Mouse (Mus musculus) megakaryocyte, embryonic 14.5 days (primary cell): Measurements from ENCODE around the gene Gm5741. TPM values are rescaled to one million over a fixed set of nuclear protein-coding genes. Genes with fewer than 3 reads are reported as not detected.

ENCODE experiments used
- H3K27me3 ChIP-seq: replicated peaks from 2 replicates; pipeline ENCODE3; 2012; ENCODE audit warnings: inconsistent platforms
- H3K36me3 ChIP-seq: replicated peaks from 2 replicates; pipeline ENCODE3; 2012; ENCODE audit warnings: low read length, inconsistent platforms, mixed read lengths
- H3K4me1 ChIP-seq: 2 replicates; pipeline ENCODE4 v1.6.1; 2012; ENCODE audit warnings: inconsistent platforms
- H3K4me3 ChIP-seq: replicated peaks from 2 replicates; pipeline ENCODE3; 2012; ENCODE audit warnings: moderate library complexity, mild to moderate bottlenecking, inconsistent platforms
- H3K9me3 ChIP-seq: 2 replicates; pipeline ENCODE4 v1.6.1; 2012; ENCODE audit warnings: inconsistent platforms
- FLI1 ChIP-seq: IDR thresholded peaks from 2 replicates; pipeline ENCODE4 v1.6.1; 2012; ENCODE audit warnings: low read length, inconsistent platforms, mixed read lengths
- GATA1 ChIP-seq: IDR thresholded peaks from 3 replicates; pipeline ENCODE4 v1.6.1; 2012; ENCODE audit warnings: mixed read lengths, low read length, inconsistent platforms, borderline replicate concordance
- polyA plus RNA-seq: library from polyadenylated mRNA; stranded (reverse); fragments of >175 nt; gene quantifications from 2 replicates; pipeline ENCODE4 v1.2.3, GENCODE M21; 2012; ENCODE audit warnings: low replicate concordance; ENCODE audit not compliant: insufficient read depth

Gm5741 gene
- polyA plus RNA-seq, 1 experiment = not detected

GRCm38 (mm10) chr8:85033867-85034266 lies 33.9 kb downstream of the Gm5741 start:
- Histone ChIP-seq H3K4me3 (no peak overlapping the region), H3K27me3 (no peaks in the 10 kb centered on the region), H3K9me3 (no peaks in the 10 kb centered on the region), H3K4me1 (peaks cover 59% of the 10 kb centered on the region), H3K36me3 (peaks cover 51% of the 10 kb centered on the region)
- TF ChIP-seq FLI1 (no peak), GATA1 (no peak)

- no peaks in the 10 kb centered on the region for H3K27me3 ChIP-seq
- H3K36me3 ChIP-seq = peaks cover 55% of the 10 kb centered on the region
- TF ChIP-seq FLI1 = no peak
- no peak for TF ChIP-seq GATA1
- peaks cover 61% of the 10 kb centered on the region for H3K4me1 ChIP-seq
- H3K9me3 ChIP-seq = no peaks in the 10 kb centered on the region
- no peak overlapping the region for H3K4me3 ChIP-seq
Measured at GRCm38 (mm10) chr8:85032622-85033311, 35.0 kb downstream of the Gm5741 start.

DNA sequence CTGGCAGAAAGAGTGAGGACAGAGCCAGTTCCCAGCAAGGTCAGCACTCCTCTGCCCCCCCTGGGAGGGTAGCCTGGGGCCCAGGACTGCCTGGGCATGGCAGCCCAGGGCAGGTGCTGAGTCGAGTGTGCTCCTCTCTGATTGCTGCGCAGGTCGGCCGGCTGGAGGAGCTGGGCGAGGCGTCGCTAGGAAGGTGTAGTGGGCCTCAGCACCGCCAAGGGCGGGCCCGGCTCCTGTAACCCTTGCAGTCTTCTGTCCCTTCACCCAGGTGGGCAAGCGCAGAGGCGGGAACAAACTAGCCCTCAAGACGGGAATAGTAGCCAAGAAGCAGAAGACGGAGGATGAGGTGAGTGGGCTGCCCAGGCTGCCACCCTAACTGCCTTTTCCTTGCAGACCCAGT lies 38.5 kb downstream of the Gm5741 start:
- H3K4me1 ChIP-seq = peaks cover 58% of the 10 kb centered on the region
- TF ChIP-seq FLI1 (no peak), GATA1 (no peak)
- H3K36me3 ChIP-seq = peaks cover 55% of the 10 kb centered on the region
- no peaks in the 10 kb centered on the region for H3K27me3 ChIP-seq
- peak overlapping the region; percentile 99 for H3K4me3 ChIP-seq
- H3K9me3 ChIP-seq = no peaks in the 10 kb centered on the region

GRCm38 (mm10) chr8:85027922-85028321 lies 39.9 kb downstream of the Gm5741 start:
- Histone ChIP-seq H3K4me1 (peaks cover 58% of the 10 kb centered on the region), H3K27me3 (no peaks in the 10 kb centered on the region), H3K4me3 (peak overlapping the region; percentile 99), H3K9me3 (no peaks in the 10 kb centered on the region), H3K36me3 (peaks cover 57% of the 10 kb centered on the region)
- TF ChIP-seq FLI1 = no peak
- TF ChIP-seq GATA1 = no peak

- no peaks in the 10 kb centered on the region for H3K9me3 ChIP-seq
- no peaks in the 10 kb centered on the region for H3K27me3 ChIP-seq
- peaks cover 56% of the 10 kb centered on the region for H3K4me1 ChIP-seq
- no peak for TF ChIP-seq FLI1
- no peak for TF ChIP-seq GATA1
- peak overlapping the region; percentile 99 for H3K4me3 ChIP-seq
- H3K36me3 ChIP-seq = peaks cover 55% of the 10 kb centered on the region
Measured at GRCm38 (mm10) chr8:85027516-85027855, 40.3 kb downstream of the Gm5741 start.

- Histone ChIP-seq H3K4me1 (peaks cover 56% of the 10 kb centered on the region), H3K27me3 (no peaks in the 10 kb centered on the region), H3K36me3 (peaks cover 55% of the 10 kb centered on the region), H3K9me3 (no peaks in the 10 kb centered on the region), H3K4me3 (peak within 1 kb of the TSS; percentile 99)
- TF ChIP-seq FLI1 = no peak
- no peak for TF ChIP-seq GATA1
Measured at GRCm38 (mm10) chr8:85026670-85027515, 40.9 kb downstream of the Gm5741 start, which contains the start of gene Trir. Gene Trir (plus strand): TSS chr8:85026823.

GRCm38 (mm10) chr8:85025098-85025932 lies 42.5 kb downstream of the Gm5741 start, which contains the start of gene Asna1:
Gene Asna1 (minus strand): TSS chr8:85025281.
- H3K9me3 ChIP-seq = no peaks in the 10 kb centered on the region
- H3K27me3 ChIP-seq = no peaks in the 10 kb centered on the region
- peaks cover 46% of the 10 kb centered on the region for H3K4me1 ChIP-seq
- no peak for TF ChIP-seq FLI1
- no peak for TF ChIP-seq GATA1
- peaks cover 56% of the 10 kb centered on the region for H3K36me3 ChIP-seq
- H3K4me3 ChIP-seq = peak within 1 kb of the TSS; percentile 97

DNA sequence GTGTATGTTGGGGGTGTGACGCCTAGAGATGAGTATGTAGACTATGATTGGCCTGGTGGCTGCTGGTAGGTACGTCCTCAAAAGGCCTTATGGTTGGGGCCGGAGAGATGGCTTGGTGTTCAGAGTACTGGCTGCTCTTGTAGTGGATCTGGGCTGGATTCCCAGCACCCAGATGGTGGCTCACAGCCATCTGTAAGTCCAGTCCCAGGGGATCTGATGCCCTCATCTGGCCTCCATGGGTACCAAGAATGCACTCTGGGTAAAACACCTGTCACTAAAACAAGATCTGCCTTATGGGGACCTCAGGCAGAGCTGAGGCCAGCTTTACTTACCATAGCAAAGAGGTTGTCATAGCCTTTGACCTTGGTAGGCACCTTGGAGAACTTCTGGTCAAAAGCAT lies 43.9 kb downstream of the Gm5741 start:
- Histone ChIP-seq H3K36me3 (peaks cover 56% of the 10 kb centered on the region), H3K4me1 (peaks cover 31% of the 10 kb centered on the region), H3K27me3 (no peaks in the 10 kb centered on the region), H3K4me3 (peak overlapping the region; percentile 97), H3K9me3 (no peaks in the 10 kb centered on the region)
- no peak for TF ChIP-seq FLI1
- TF ChIP-seq GATA1 = no peak

DNA sequence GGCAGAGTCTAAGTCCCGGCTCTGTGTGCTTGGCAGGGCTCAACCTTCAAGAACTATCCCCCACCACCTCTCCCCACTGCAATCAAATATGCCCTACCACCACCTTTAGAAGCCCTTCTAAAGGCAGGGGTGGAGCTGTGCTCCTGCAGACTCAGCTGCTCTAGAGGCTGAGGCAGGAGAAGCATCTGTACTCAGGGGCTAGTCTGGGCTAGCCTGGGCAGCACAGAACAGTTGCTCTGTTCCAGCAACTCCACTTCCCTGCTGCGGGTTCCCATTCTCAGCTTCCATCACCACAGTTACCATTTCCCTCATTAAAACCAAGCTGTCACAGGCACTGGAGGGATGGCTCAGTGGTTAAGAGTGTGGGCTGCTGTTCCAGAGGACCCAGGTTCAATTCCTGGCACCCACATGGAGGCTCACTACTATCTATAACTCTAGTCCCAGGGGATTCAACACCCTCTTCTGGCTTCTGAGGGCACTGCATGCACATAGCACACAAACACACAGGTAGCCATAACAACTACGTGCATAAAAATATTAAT lies 46.2 kb downstream of the Gm5741 start:
- H3K4me3 ChIP-seq = no peak overlapping the region
- TF ChIP-seq GATA1 (no peak), FLI1 (no peak)
- no peaks in the 10 kb centered on the region for H3K27me3 ChIP-seq
- no peaks in the 10 kb centered on the region for H3K9me3 ChIP-seq
- H3K36me3 ChIP-seq = peaks cover 74% of the 10 kb centered on the region
- H3K4me1 ChIP-seq = peaks cover 21% of the 10 kb centered on the region

Other genes starting within 250 kb of the Gm5741 start
- gene Dand5, start 245.2 kb downstream of the Gm5741 start, polyA plus RNA-seq = 3.1 TPM in 1 of 2 replicates, not detected in the other
- 37.4 and 49.3 TPM in 2 replicates for gene Gadd45gip1, start 236.5 kb downstream of the Gm5741 start, polyA plus RNA-seq
- 338 and 623 TPM in 2 replicates for gene Rad23a, start 227.3 kb downstream of the Gm5741 start, polyA plus RNA-seq
- 235 and 510 TPM in 2 replicates for gene Calr, start 221.0 kb downstream of the Gm5741 start, polyA plus RNA-seq
- 30.7 and 64.8 TPM in 2 replicates for gene Farsa, start 211.0 kb downstream of the Gm5741 start, polyA plus RNA-seq
- gene Syce2, start 195.9 kb downstream of the Gm5741 start, polyA plus RNA-seq = 24.3 and 63.0 TPM in 2 replicates
- gene Gcdh, start 174.1 kb downstream of the Gm5741 start, polyA plus RNA-seq = 13.9 and 24.1 TPM in 2 replicates
- gene Klf1, start 166.1 kb downstream of the Gm5741 start, polyA plus RNA-seq = 7.9 and 11.9 TPM in 2 replicates
- 3.5 and 13.5 TPM in 2 replicates for gene Dnase2a, start 159.4 kb downstream of the Gm5741 start, polyA plus RNA-seq
- 0.20 TPM in 1 of 2 replicates, not detected in the other for gene Mast1, start 130.6 kb downstream of the Gm5741 start, polyA plus RNA-seq
- not detected in 2 replicates for gene Rtbdn, start 121.0 kb downstream of the Gm5741 start, polyA plus RNA-seq
- not detected in 2 replicates for gene Gm49661, start 98.5 kb downstream of the Gm5741 start, polyA plus RNA-seq
- gene Prdx2, start 98.4 kb downstream of the Gm5741 start, polyA plus RNA-seq = 68.6 and 73.1 TPM in 2 replicates
- gene Rnaseh2a, start 98.2 kb downstream of the Gm5741 start, polyA plus RNA-seq = 248 and 286 TPM in 2 replicates
- 743 and 797 TPM in 2 replicates for gene Junb, start 89.3 kb downstream of the Gm5741 start, polyA plus RNA-seq
- 7.3 and 8.9 TPM in 2 replicates for gene Hook2, start 77.4 kb downstream of the Gm5741 start, polyA plus RNA-seq
- gene Best2, start 53.5 kb downstream of the Gm5741 start, polyA plus RNA-seq = 0.27 TPM in 1 of 2 replicates, not detected in the other
- 103 and 181 TPM in 2 replicates for gene Asna1, start 42.7 kb downstream of the Gm5741 start, polyA plus RNA-seq
- 123 and 539 TPM in 2 replicates for gene Trir, start 41.2 kb downstream of the Gm5741 start, polyA plus RNA-seq
- gene Tnpo2, start 31.1 kb downstream of the Gm5741 start, polyA plus RNA-seq = 5.1 and 5.3 TPM in 2 replicates
- gene Fbxw9, start 7.9 kb downstream of the Gm5741 start, polyA plus RNA-seq = 14.6 and 15.5 TPM in 2 replicates
- 43.5 and 103 TPM in 2 replicates for gene Dhps, start 3.8 kb upstream of the Gm5741 start, polyA plus RNA-seq
- 8.8 and 10.6 TPM in 2 replicates for gene Wdr83os, start 12.8 kb upstream of the Gm5741 start, polyA plus RNA-seq
- gene Wdr83, start 13.3 kb upstream of the Gm5741 start, polyA plus RNA-seq = 19.7 TPM in 1 of 2 replicates, not detected in the other
- 3.8 and 26.4 TPM in 2 replicates for gene Man2b1, start 15.3 kb upstream of the Gm5741 start, polyA plus RNA-seq
- not detected in 2 replicates for gene Zfp791, start 55.1 kb upstream of the Gm5741 start, polyA plus RNA-seq
- gene Cks1brt, start 83.9 kb upstream of the Gm5741 start, polyA plus RNA-seq = not detected in 2 replicates
- gene Olfr371, start 158.0 kb upstream of the Gm5741 start, polyA plus RNA-seq = not detected in 2 replicates
- gene Orc6, start 231.7 kb upstream of the Gm5741 start, polyA plus RNA-seq = 5.9 TPM in 1 of 2 replicates, not detected in the other
- gene Vps35, start 231.8 kb upstream of the Gm5741 start, polyA plus RNA-seq = 3.8 TPM in 1 of 2 replicates, not detected in the other